Mouse (Mus musculus) G1E (cell line): ENCODE data around the gene Pdzd2.

ENCODE experiments used
- CTCF ChIP-seq: IDR thresholded peaks from 2 replicates; pipeline ENCODE4 v1.5.1; 2012; ENCODE audit warnings: low read depth, low read length, inconsistent platforms, mixed read lengths
- POLR2AphosphoS5 ChIP-seq: IDR thresholded peaks from 2 replicates; pipeline ENCODE4 v1.6.1; 2012; ENCODE audit warnings: low read depth, low read length, inconsistent platforms; ENCODE audit not compliant: insufficient replicate concordance
- TAL1 ChIP-seq: conservative IDR thresholded peaks from 2 replicates; pipeline ENCODE4 v1.6.1; 2012; ENCODE audit warnings: low read depth, low read length, inconsistent platforms, mixed read lengths

GRCm38 (mm10) chr15:12758461-12758860, 18.7 kb upstream of the Pdzd2 start:
- TF ChIP-seq TAL1 (no peak), CTCF (no peak), POLR2AphosphoS5 (no peak)
